Mouse (Mus musculus) c-Kit-positive CD71-negative TER-119-negative erythroid progenitor cells, embryonic 14.5 days (primary cell): Measurements from ENCODE around the gene Ankrd2.
A peak's percentile ranks its signal among the peaks of the same experiment; 100 is the strongest.

Experiments used
- DNase-seq: peaks from one replicate; pipeline ENCODE4 v3.0.0-alpha.2; 2013; ENCODE audit warnings: low read depth

The Ankrd2 gene

DNA sequence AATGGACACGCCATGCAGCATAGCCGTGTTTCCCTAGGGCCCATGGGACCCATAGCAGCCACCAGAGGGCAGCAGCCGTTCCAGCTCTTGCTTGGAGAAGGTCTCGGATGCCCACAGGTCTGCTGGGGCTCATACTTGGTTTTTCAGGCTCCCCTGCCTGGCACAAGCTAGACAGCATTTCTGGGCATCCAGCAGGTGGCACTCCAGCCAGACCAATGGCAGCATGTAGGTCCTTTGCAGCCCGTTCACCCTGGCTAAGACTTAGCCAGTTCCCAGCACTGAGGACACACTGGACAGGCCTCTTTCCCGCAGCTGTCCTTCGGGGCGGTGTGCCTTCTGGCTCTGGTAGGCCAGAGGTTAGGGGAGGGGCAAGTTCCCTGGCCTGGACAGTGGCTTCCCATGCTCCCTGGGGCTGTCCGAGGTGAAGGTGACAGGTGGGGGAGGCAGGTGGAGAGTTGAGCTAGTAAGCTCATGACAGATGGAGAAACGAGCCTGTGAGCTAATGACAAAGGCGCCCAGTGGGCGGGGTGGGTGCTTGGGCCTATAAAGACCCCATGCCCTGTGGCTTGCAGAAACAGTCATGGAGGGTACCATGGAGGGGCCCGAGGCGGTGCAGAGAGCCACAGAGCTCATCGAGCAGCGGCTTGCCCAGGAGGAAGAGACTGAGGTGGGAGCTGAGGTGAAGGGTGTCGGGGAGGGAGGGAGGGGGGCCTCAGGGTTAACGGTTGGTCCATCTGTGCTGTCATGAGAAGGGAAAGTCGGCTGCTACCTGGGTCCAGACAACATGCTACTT is at the start of gene Ankrd2:
Gene Ankrd2 (plus strand): TSS at position 545 of the 793 bp plus-strand sequence.
- DNase-seq: peak; percentile 68

DNA sequence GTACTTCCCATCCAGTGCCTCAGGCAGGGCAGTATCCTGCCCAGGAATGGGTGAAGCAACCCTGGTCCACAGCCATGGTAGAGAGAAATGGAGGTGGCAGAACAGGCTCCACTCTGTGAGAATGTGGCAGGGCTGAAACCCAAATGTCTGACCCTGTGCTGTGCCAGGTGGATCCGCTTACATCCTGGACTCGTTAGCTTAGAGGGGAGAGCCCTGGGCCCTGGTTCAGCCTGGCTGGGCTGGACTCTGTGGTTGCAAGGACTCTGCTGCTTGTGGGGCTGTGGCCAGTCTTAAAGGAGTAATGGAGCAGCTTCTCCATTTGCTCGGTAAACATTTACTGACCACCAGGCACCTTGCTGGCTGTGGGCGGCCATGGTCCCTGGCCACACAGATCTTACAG is 48.6 kb upstream of the Ankrd2 start:
- no peak for DNase-seq

DNA sequence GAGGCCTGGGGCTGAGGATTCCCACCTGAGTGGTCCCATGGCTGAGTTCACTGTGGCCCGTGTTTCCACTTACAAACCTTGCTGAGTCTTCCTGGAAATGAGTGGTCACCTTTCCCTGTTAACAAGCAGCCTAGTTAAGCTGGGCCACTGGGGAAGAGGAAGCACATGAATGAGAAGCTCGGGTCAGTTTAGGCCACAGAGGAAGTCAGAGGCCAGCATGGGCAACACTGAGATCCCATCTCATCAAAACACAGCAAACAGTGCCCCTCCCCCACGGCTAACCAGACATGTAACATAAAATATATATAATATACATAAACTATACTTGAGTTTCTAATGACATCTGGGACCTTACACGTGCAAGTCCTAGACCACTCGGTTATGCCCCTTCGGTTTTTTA is 46.0 kb upstream of the Ankrd2 start:
- DNase-seq: no peak

DNA sequence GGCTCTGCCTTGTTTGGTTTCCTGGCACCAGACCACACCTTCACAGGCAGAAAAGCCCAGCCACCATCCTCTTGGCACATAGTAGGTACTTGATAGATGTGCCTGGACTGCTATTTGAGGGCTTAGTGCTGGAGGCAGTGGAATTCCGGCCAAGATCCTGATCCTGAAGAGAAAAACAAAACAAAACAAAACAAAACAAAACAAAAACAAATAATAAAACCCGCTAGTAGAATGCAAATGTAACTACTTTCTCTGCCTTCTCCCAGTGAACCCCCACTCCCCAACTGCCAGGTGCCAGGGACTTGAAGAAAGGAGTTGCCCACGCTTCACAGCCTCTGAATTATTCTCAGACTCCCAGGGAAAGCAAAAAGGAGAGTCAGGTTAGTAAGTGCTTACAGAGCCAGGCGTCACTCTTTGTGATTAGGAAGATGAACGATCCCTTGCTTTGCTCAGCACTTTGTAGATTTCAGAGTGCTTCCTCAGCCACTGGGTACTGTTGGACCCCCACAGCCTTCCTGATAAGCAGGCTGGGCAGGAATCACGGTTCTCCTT is 43.8 kb upstream of the Ankrd2 start:
- no peak for DNase-seq

DNA sequence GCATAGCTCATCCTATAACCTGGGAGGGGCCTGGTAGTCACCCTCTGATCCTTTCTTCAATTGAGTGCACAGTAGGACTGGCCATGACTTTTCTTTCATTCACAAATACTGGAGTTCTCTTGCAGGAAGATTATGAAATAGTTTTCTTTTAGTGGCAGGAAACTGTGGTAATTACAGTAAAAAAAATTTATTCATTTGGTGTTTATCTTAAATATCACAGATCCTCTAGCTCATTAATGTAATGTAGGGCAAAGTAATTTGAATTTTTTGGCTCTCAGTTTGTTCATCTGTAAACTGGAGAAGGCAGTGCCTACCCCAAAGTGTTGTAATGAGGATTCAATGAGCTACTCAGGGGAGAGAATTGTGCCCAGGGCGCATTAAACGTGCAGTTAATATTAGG is 42.8 kb upstream of the Ankrd2 start:
- DNase-seq: no peak

DNA sequence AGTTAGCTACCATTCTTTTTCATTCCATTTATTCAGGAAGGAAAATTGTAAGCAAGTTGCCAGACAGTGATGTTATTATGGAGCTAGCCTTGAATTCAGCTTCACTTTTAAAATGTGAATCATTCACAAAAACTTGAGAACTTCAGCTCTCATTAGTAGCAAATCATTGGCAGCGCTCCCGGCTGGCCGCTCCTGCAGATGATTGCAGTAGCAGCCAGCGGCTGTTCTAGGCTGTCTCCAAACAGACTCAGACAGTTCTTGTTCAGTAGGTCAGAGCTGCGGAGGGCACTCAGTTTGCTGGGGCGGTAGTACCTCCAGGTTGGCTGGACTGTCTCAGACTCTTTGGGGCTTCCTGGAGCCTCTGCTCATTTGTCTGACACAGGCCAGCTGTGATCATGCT is 42.3 kb upstream of the Ankrd2 start:
- no peak for DNase-seq

DNA sequence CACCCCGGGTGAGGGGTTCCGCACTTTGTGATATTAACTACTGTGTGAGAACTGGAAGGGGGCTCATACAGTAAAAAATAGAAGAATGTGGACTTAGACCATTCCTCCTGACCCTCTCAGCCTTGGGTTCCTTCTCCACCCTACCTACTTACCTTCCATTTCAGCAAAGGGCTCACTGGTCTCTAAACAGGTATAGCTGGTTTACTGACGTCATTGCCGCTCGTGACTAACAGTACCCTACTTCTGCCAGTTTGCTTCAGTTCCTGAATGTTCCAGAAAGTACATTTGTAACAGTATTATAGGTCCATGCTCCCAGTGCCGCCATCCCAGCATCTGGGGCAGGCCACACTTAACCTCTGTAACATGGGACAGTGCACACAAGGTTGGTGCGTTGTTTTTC is 41.8 kb upstream of the Ankrd2 start:
- DNase-seq: no peak

DNA sequence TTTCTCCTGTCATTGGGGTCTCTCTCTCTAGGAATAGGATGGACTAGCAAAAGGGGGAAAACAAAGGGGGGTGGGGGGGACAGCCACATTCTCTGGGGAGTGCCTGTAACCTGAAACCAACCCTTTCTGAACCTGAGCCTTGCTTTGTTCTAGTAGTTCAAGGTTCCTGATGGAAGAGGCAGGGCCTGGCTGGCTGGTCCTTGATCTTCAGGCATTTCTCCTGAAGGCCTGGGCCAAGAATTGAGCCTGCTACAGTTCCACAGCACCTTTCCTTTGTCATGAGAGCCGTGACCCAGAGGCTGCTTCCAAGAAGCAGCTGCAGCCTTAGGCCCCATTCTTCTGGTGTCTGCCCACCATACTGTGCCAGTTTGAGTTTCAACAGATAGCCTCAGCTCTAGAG is 40.3 kb upstream of the Ankrd2 start:
- no peak for DNase-seq

DNA sequence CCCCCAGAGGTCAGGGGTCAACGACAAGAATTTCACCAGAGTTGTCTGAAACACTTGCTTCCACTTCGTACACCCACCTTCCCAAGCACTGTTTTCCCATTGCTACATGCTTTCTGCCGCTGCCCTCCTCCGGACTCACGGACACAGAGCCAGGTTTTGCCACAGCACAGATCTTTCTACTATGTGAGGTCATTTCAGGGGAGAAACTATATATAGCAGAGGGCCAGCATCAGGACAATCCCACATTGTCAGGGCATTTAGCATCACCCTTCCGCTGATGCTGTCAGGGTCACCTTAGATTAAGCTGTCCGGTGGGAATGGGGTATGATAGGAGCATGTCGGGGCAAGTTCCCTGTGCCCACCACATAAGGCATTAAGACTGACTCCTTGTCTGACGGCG is 38.7 kb upstream of the Ankrd2 start:
- no peak for DNase-seq

DNA sequence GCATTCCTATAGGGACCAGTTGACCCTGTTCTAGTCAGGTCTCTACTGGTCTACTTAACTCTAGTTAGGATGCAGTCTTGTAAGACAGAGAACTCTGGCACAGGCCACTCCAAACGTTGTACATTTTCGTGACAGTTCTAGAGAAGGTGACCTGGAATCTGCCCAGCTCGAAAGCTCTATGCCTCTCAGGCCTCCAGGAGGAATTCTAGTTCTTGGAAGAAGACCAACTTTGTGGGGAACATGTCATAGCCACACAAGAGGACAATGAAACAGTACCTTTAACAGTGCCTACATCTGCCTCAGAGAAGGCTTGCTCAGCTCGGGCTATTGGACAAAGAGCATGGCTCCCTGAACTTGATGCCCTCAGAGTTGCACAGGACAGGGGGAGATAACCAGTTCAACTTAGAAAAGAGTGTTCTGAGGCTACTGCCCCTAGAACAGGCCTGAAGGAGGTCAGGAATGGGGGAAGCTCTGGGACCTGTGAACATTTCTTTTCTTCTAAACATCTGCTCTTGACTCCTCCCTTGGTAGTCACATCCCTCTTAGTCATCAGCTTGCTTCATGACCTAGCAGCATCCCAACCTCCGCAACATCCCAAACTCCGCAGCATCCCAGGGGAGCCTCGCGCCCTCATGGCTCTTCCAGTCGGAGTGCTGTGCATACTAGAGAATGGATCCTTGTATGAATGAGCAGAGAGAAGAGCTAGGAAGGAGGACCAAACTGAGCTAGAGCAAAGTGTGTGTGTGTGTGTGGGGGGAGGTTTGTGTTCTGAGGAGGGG is 36.8 kb upstream of the Ankrd2 start:
- no peak for DNase-seq

DNA sequence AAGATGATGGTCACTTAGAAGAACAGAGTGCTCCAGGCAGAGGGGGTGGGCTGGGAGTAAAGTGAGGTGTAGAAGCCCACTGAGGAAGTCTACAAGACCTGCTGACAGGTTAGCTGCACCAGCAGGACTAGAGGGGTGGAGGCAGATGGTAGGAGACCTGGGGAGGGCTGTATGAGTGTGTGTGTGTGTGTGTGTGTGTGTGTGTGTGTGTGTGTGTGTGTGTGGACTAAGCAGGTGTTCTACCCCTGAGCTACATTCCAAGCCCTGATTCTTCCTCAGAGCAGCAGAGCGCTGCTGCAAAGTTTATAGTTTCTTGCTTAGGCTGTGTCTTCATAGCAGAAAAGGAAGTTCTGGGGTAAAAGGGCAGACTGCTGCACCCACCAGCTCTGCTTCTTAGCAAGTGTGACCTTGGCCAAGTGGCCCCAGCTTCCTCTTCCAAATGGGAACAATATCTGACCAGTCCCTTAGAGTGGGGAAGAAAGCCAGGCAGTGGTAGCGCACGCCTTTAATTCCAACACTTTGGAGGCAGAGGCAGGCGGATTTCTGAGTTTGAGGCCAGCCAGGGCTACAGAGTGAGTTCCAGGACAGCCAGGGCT is 36.0 kb upstream of the Ankrd2 start:
- no peak for DNase-seq

DNA sequence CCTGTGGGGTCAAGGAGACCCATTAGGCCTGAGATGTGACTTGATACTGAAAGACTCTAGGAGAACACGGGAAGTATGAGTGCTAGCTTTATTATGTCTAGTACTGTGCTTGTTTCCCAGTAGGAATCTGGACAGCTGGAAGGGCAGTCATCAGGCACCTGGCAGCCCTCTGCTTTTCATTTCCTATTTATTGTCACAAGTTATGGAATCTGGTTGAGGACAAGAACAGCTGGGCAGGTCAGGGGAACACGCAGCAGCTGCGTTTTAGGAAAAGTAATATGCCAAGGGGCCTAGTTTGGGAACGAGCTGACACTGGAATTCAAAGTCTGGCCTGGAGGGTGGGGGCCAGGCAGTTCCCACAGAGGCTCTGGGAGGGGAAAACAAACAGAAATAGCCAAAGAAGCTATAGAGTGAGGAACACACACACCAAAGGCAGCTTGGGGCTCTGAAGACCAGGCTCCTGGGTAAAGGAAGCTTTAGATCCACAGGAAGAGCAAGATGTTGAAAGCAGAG is 35.3 kb upstream of the Ankrd2 start:
- DNase-seq: no peak

DNA sequence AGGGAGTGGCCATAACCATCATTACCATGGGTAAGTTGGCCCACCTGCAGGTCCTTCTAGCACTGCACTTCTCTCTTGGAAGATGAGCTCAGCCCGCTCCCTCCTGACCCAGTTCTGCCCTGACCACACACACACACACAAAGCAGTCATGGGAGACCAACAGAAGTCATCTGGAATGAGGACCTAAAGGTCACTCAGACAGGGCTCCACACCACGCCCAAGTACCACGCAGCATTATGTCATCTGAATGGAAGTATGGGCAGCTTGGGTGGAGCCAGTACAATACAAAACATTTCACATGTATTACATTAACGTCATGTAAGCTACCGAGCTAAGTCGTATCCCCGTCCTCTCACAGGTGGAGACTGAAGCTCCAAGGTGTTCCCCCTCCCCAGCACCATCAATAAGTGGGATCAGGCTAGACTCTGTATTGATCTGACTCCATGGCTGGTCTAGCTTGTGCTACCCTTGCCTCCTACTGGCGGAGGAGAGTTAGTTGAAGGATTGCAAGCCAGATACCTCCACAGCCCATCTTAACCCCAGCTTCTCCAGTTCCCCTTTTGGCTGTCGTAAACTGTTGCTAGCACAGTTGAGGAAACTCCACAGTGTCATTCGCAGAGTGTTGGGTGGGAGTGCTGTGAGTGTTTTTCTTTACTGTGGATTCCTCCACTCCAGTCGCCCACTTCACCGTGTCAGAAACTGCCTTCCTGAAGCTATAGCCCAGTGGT is 34.4 kb upstream of the Ankrd2 start:
- no peak for DNase-seq

DNA sequence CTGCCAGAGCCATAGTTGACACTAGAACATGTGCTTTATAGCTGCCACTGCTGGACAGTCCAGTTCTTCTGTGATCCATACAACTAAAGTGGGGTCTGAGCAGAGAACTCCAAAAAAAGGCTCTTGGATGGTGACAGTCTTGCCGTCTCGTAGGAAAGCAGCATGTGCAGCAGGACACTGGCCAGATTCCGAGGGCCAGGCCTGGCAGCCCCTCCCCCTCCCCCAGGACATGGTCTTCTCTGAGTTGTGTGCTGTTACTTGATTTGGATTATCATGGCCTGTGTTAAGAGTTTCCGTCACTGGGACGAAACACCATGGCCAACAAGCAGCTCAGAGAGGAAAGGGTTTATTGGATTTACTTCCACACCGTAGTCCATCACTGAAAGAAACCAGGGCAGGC is 31.5 kb upstream of the Ankrd2 start:
- DNase-seq: no peak

DNA sequence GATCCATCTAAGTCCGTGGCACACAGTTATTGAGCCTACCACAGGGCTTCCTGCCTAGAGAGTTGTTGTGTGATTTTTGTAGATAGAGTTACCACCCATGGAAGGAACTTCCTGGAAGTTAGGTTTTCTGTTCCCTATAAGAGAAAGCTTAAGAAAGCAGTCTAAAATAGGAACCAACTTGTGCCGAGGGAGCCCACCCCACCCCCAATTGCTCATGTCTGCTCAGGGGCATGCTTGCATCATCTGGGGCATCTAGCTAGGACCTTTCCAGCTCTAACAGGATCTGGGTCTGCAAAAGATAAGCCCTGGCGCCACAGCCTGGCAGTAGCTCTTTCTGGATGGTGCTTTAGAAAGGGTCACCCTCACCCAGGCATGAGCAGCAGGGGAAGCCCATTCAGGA is 30.2 kb upstream of the Ankrd2 start:
- DNase-seq: no peak

DNA sequence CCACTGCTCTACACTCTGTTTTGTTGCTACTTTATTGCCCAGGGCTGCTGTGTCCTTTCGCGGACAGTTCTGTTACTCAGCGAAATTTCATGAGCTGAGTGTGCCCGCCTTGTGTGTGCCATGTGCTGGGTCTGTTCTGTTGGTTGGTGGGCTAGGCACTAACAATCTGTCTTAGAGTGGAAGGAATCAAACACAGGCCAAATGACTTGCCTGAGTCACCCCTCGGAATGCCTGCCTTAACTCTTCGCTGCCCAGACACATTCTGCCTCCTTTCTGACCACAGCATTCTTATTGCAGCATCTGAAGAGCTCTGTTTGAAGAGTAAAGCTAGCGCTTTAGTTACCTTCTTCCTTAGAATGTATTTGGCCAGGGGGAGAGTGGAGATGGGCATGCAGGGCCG is 29.2 kb upstream of the Ankrd2 start:
- DNase-seq: no peak

DNA sequence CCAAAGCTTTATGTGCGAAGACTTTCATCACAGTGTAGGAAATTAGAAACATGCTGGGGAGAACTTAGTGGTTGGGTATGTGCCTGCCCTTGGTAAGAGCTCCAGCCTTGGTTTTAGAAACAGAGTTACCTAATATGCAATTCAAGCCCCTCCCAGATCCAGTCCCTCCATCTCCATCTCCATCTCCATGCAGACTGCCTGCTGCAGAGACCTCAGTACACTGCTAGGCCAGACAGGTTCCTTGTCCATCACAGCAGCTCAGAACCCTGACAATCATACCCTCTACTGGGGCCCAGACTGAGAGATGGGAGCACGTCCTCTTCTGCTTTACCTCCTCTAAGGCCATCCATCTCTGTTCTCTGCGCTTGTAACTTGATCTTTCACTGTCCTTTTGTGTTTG is 27.2 kb upstream of the Ankrd2 start:
- DNase-seq: no peak

DNA sequence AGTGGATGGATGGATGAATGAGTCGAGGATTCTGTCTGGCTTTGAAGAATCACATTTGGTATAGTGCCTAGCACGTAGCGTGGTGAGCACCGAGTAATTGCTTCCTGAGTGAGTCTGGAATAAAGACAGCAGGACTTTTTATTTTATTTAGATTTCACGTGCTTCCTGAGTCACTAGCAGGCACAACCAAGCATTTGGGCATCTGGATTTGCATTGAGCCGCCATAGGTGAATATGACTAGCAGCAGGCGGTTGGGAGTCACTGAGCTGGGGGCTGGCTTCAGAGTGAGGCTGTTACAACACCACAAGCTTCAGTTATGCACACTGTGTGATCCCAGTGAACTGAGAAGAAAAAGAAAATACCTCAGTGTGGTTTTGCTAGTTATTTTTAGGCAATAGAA is 26.7 kb upstream of the Ankrd2 start:
- no peak for DNase-seq

DNA sequence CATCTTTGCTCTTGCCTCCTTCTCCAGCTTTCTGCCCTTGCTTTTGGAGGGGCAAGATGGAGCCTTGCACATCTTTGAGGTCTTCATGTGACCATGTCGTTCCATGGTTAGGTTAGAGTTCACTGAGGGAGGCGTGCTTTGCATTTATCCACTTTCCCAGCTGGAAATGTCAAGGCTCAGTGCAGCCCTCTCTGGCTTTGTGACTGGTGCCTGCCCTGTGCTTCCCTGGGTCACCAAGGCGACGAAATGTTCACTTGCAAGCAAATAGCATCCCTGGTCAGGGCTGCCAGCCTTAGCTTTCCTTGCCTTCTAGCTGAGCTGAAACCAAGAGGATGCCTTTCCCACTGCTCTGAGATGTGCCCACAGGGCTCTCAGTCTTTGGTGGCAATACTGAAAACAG is 25.4 kb upstream of the Ankrd2 start:
- no peak for DNase-seq

DNA sequence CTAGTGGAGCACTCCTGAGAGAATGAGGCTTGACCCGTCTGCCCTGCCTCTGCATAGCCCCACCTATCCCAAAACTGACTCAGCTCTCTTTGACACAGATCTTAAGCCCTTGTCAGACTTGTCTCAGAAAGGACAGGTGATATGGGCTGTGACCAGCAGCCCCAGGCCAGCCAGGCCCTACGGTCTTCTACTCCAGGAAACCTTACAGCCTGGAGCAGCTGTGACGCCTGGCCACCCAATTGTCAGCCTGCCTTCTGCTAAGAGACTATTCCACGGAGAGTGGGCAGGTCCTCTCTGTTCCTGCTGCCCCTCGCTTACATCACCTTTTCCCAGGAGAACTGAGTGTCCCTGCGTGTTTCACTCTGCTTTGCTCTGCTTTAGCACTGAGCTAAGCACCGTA is 24.7 kb upstream of the Ankrd2 start:
- no peak for DNase-seq

DNA sequence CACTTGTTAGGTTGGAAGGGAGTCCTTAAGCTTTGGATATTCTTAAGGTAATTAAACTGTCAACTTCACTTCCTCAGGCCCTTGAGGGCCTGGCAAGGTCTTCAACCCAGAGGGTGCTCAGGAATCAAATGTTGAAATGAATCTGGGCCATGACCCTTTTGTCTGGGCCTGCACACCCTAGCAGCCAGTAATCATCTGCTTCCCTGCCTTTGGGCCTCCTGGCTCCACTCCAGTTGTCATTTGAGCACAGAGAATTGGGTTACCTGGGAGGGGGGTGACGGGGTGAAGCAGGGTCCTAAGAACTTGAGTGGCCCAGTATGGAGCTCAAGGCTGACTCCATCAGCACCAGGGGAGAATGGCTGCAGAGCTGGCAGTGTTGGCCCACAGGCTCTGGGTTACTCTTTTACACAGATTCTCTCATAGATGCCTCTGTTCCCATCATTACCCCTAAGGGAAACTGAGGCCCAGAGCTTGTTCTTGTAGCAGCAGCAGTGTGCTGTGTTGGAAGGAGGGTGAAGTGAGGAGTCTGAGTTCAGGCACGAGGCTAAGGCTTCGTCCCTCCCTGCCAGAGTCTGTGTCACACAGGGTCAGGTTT is 21.5 kb upstream of the Ankrd2 start:
- DNase-seq: no peak

DNA sequence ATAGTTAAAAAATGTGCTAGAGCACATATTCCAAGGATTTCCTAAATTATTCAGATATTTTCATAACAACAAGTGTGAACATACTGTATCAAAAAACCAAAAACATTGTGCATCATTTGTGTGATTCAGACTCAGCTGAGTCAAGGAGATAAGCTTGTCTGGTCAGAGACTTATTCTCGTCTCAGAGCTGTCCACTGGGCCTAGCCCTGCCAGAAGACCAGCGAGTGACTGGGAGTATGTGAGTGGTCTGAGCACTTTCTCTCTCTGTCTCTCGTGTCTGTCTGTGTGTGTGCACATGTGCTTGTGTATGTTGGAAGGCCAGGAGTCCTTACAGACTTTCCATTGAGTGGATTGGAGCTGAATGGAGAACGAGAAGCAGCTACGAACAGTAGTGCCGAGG is 20.8 kb upstream of the Ankrd2 start:
- no peak for DNase-seq
